Mouse (Mus musculus) kidney, postnatal 14 days (tissue): ENCODE results near the gene Btg1-ps1.
"Not testable (repeated sequence)": the region's sequence is repeated elsewhere in the genome, so short reads cannot be mapped to it uniquely, and the experiment has no call there.

Source experiments
- DNase-seq: peaks from one replicate; pipeline ENCODE4 v3.0.0; 2022; ENCODE audit warnings: mixed read lengths

Btg1-ps1 gene

DNA sequence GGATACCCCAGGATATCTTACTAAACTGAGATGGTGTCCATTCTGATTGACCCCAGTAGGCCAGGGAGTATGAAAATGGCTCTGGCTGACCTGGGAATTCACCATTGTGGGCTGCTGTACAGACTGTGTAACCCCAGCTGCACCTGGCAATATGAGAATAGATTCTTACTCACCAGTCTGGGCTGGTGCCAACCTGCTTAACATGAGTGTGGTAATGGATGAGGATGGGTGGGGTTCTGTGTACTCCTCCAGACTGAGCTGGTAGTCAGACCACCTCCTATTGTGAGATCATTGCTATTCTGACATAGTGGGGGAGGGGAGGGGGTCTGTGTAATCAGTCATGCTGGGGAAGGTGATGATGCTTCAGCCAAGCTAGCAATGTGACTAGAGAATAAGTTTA is at the start of gene Btg1-ps1:
Btg1-ps1 (minus strand) TSS at position 219 of the 400 bp plus-strand sequence.
- not testable (repeated sequence) for DNase-seq

DNA sequence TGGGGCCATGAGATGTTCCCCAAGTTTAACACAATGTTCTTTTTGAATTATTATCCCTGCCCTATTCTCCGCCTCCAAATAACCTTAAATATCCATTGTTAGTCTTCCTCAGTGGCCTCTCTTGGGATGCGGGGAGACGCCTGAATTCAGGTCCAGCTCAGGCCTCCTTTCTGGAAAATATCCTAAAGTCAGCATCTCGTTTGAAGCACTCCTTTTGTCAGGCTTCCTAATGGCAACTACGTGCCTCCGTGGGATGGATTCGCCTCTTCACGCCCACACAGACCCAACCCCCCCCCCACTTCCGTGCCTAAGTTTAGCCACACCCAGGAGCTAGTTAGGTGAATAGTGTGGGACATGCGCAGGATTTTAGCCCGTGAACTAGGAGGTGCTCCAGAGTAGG is 47.6 kb upstream of the Btg1-ps1 start, which contains the start of gene Rhox10:
Rhox10 (plus strand) TSS at position 301 of the 400 bp plus-strand sequence.
- no peak for DNase-seq

DNA sequence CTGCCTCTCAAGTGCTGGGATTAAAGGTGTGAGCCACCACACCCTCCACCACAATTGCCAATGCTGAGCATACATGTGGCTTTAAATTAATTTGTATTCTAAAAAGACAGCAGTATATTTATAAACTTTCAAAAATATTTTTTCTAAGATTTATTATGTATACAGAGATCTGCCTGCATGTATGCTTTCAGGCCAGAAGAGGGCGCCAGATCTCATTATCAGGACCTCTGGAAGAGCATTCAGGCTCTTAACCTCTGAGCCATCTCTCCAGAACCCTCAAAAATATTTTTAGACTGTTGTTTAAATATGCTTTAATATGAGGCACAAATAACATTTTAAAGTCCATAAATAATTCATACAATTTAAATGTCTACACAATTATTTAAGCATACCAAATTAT is 42.9 kb upstream of the Btg1-ps1 start:
- no peak for DNase-seq

DNA sequence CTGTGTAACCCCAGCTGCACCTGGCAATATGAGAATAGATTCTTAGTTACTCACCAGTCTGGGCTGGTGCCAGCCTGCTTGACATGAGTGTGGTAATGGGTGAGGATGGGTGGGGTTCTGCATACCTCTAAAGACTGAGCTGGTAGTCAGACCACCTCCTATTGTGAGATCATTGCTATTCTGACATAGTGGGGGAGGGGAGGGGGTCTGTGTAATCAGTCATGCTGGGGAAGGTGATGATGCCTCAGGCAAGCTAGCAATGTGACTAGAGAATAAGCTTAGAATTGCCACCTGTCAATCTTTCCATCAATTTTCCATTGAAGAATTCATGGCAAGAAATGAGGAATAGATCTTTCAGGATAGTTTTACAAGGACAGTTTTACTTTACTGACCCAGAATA is 24.4 kb upstream of the Btg1-ps1 start, which contains the start of gene Btg1-ps2:
Btg1-ps2 (minus strand) TSS at position 101 of the 400 bp plus-strand sequence.
- not testable (repeated sequence) for DNase-seq

GRCm38 (mm10) chrX:38039666-38040065 is 21.1 kb upstream of the Btg1-ps1 start:
- no peak for DNase-seq

GRCm38 (mm10) chrX:38033841-38034240 is 15.2 kb upstream of the Btg1-ps1 start:
- no peak for DNase-seq

DNA sequence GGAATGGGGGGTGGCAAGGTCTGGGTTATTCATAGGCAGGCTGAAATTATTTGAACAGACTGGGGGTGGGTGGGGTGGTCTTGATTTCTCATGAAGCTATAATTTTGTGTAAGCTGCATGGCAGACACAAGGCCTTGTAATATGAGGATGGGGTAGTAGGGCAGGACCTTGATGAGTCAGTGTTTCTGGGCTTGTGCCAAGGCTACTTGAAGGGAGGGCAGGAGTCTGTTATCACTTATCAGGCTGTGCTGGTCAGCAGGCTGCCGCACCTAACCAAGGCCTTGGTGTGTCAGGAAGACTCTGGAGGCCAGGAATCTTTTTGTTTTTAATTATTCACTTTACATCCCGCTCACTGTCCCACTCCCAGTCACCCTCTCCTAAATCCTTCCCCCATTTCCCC is 9.9 kb downstream of the Btg1-ps1 start:
- DNase-seq, result no peak
